Mouse (Mus musculus) hindbrain, embryonic 11.5 days (tissue): ENCODE measurements around the gene St3gal4. TPM values are rescaled to one million over a fixed set of nuclear protein-coding genes. Genes with fewer than 3 reads are reported as not detected.

ENCODE experiments used
- ATAC-seq: fragments of 200-750 bp; cut with Nextera tagmentation; 2 replicates; pipeline ENCODE4 v1.8.0; 2017; ENCODE audit warnings: mild to moderate bottlenecking, moderate TSS enrichment, moderate library complexity; ENCODE audit not compliant: low FRiP score
- DNase-seq: peaks from one replicate; pipeline ENCODE4 v3.0.0-alpha.2; 2015; ENCODE audit warnings: low spot score
- H3K27ac ChIP-seq: fragments of 300-500 bp; sonication (generic); 2 replicates; pipeline ENCODE4 v1.5.1; 2014; ENCODE audit warnings: mild to moderate bottlenecking, low read depth, low read length
- H3K27me3 ChIP-seq: fragments of 300-500 bp; sonication (generic); 2 replicates; pipeline ENCODE4 v1.6.1; 2014; ENCODE audit warnings: mild to moderate bottlenecking, low read length, moderate library complexity, mixed read lengths; ENCODE audit not compliant: control insufficient read depth, insufficient read depth
- H3K36me3 ChIP-seq: fragments of 300-500 bp; sonication (generic); 2 replicates; pipeline ENCODE4 v1.6.1; 2014; ENCODE audit warnings: mild to moderate bottlenecking, low read length, moderate library complexity, mixed read lengths; ENCODE audit not compliant: control insufficient read depth, insufficient read depth
- H3K4me1 ChIP-seq: fragments of 300-500 bp; sonication (generic); replicated peaks from 2 replicates; pipeline ENCODE4 v1.6.1; 2014; ENCODE audit warnings: low read length, mixed read lengths; ENCODE audit not compliant: control insufficient read depth, insufficient read depth
- H3K4me2 ChIP-seq: fragments of 300-500 bp; sonication (generic); replicated peaks from 2 replicates; pipeline ENCODE4 v1.6.1; 2014; ENCODE audit warnings: mild to moderate bottlenecking, low read depth, low read length
- H3K4me3 ChIP-seq: fragments of 300-500 bp; sonication (generic); 2 replicates; pipeline ENCODE4 v1.5.1; 2014; ENCODE audit warnings: low read depth, low read length
- H3K9ac ChIP-seq: fragments of 300-500 bp; sonication (generic); 2 replicates; pipeline ENCODE4 v1.6.1; 2014; ENCODE audit warnings: low read depth, low read length
- H3K9me3 ChIP-seq: fragments of 300-500 bp; sonication (generic); 2 replicates; pipeline ENCODE4 v1.6.1; 2016; ENCODE audit warnings: low read length; ENCODE audit not compliant: control insufficient read depth
- WGBS: fragments of 180-500 bp; shearing (Covaris S2); extraction: QIAGEN DNeasy Blood & Tissue Kit; methylation state at CpG from one replicate; pipeline ENCODE4 v1.1.7; 2014; 5-methylcytosine and 5-hydroxymethylcytosine counted together
- polyA plus RNA-seq: library from polyadenylated mRNA; unstranded; fragments of >200 nt; fragmentation: Nextera tagmentation; extraction: Ambion mirVana; gene quantifications from 2 replicates; pipeline ENCODE4 v1.2.1, GENCODE M21; 2014

The St3gal4 gene
- polyA plus RNA-seq, 1 experiment from 2014 or later = 11.7 TPM

- no peak overlapping the region for H3K4me2 ChIP-seq
- no peaks in the 10 kb centered on the region for H3K4me1 ChIP-seq
- no peaks in the 10 kb centered on the region for H3K9me3 ChIP-seq
- H3K27ac ChIP-seq = no peak overlapping the region
- WGBS = 95% methylated on average over 4 of the region's 4 CpGs
- H3K9ac ChIP-seq = no peak overlapping the region
- DNase-seq (no peak), ATAC-seq (no peak)
- no peaks in the 10 kb centered on the region; the same call in 1 of the 2 replicates for H3K36me3 ChIP-seq
- H3K27me3 ChIP-seq = no peaks in the 10 kb centered on the region
- no peak overlapping the region for H3K4me3 ChIP-seq
Measured at GRCm38 (mm10) chr9:35051666-35052065, 67.4 kb downstream of the St3gal4 start.

GRCm38 (mm10) chr9:35050701-35051454, 68.2 kb downstream of the St3gal4 start:
- Histone ChIP-seq H3K4me3 (no peak overlapping the region), H3K9ac (no peak overlapping the region), H3K27ac (no peak overlapping the region), H3K36me3 (no peaks in the 10 kb centered on the region; the same call in 1 of the 2 replicates), H3K27me3 (no peaks in the 10 kb centered on the region), H3K4me2 (no peak overlapping the region), H3K4me1 (no peaks in the 10 kb centered on the region), H3K9me3 (no peaks in the 10 kb centered on the region)
- 95% methylated on average over 6 of the region's 6 CpGs for WGBS
- DNase-seq (no peak), ATAC-seq (no peak)

- Histone ChIP-seq H3K4me3 (no peak overlapping the region), H3K27me3 (no peaks in the 10 kb centered on the region), H3K9ac (no peak overlapping the region), H3K4me1 (no peaks in the 10 kb centered on the region), H3K36me3 (no peaks in the 10 kb centered on the region; the same call in 1 of the 2 replicates), H3K9me3 (no peaks in the 10 kb centered on the region), H3K4me2 (no peak overlapping the region), H3K27ac (no peak overlapping the region)
- WGBS = 81% methylated on average over 3 of the region's 3 CpGs
- ATAC-seq = no peak
- DNase-seq = no peak
Measured at GRCm38 (mm10) chr9:35049891-35050527, 69.1 kb downstream of the St3gal4 start.

DNA sequence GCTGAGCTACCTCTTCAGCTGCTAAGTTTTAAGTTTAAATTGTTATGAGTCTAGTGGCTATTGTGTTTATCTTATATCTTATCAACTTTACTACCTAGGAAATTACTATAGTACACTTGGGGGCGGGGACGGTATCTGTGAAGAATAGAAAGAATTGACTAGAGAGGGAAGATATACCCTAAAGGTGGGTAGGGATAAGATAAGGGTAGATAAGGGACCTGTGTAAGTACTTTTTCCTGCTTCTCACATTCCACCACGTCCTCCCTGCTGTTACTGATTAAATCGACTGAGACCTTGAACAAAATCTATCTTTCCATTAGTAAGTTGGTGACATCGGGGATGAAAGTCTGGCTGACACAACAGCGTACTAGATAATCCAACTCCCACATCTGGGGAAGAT, 70.6 kb downstream of the St3gal4 start:
- H3K4me2 ChIP-seq = no peak overlapping the region
- H3K27ac ChIP-seq = no peak overlapping the region
- H3K9ac ChIP-seq = no peak overlapping the region
- no peak for ATAC-seq
- no peaks in the 10 kb centered on the region for H3K9me3 ChIP-seq
- no peak for DNase-seq
- H3K36me3 ChIP-seq = no peaks in the 10 kb centered on the region; the same call in 1 of the 2 replicates
- H3K4me1 ChIP-seq = peaks cover 3% of the 10 kb centered on the region; the same call in 1 of the 2 replicates
- H3K4me3 ChIP-seq = no peak overlapping the region
- H3K27me3 ChIP-seq = no peaks in the 10 kb centered on the region
- WGBS = 92% methylated on average over 6 of the region's 6 CpGs

GRCm38 (mm10) chr9:35045756-35046155, 73.3 kb downstream of the St3gal4 start:
- Histone ChIP-seq H3K9ac (no peak overlapping the region), H3K27me3 (no peaks in the 10 kb centered on the region), H3K27ac (no peak overlapping the region), H3K4me3 (no peak overlapping the region), H3K4me2 (no peak overlapping the region), H3K4me1 (peaks cover 3% of the 10 kb centered on the region; the same call in 1 of the 2 replicates), H3K9me3 (no peaks in the 10 kb centered on the region), H3K36me3 (no peaks in the 10 kb centered on the region)
- 88% methylated on average over 2 of the region's 2 CpGs for WGBS
- ATAC-seq = no peak
- no peak for DNase-seq

- ATAC-seq (no peak), DNase-seq (no peak)
- Histone ChIP-seq H3K9ac (no peak overlapping the region), H3K36me3 (no peaks in the 10 kb centered on the region), H3K4me1 (peaks cover 3% of the 10 kb centered on the region; the same call in 1 of the 2 replicates), H3K27ac (no peak overlapping the region), H3K4me3 (no peak overlapping the region), H3K27me3 (no peaks in the 10 kb centered on the region), H3K9me3 (no peaks in the 10 kb centered on the region), H3K4me2 (no peak overlapping the region)
- 69% methylated on average over 11 of the region's 11 CpGs for WGBS
Measured at GRCm38 (mm10) chr9:35045031-35045531, 74.0 kb downstream of the St3gal4 start.

- Histone ChIP-seq H3K4me1 (peaks cover 3% of the 10 kb centered on the region; the same call in 1 of the 2 replicates), H3K27me3 (no peaks in the 10 kb centered on the region), H3K4me3 (no peak overlapping the region), H3K9me3 (no peaks in the 10 kb centered on the region), H3K36me3 (no peaks in the 10 kb centered on the region), H3K27ac (no peak overlapping the region), H3K9ac (no peak overlapping the region), H3K4me2 (no peak overlapping the region)
- peak; percentile 54 for ATAC-seq
- DNase-seq = peak; percentile 55
- 6% methylated on average over 15 of the region's 15 CpGs for WGBS
Measured at GRCm38 (mm10) chr9:35044458-35044857, 74.6 kb downstream of the St3gal4 start.

- H3K4me3 ChIP-seq = no peak overlapping the region
- no peak overlapping the region for H3K4me2 ChIP-seq
- no peak overlapping the region for H3K9ac ChIP-seq
- no peaks in the 10 kb centered on the region for H3K9me3 ChIP-seq
- DNase-seq = no peak
- 56% methylated on average over 7 of the region's 7 CpGs for WGBS
- no peaks in the 10 kb centered on the region for H3K36me3 ChIP-seq
- ATAC-seq = peak; percentile 18; the same call in 1 of the 2 replicates
- no peak overlapping the region for H3K27ac ChIP-seq
- peaks cover 3% of the 10 kb centered on the region; the same call in 1 of the 2 replicates for H3K4me1 ChIP-seq
- no peaks in the 10 kb centered on the region for H3K27me3 ChIP-seq
Measured at GRCm38 (mm10) chr9:35043619-35044018, 75.4 kb downstream of the St3gal4 start.
